Mouse (Mus musculus): ENCODE data around the gene Thap11. TPM values are rescaled to one million over a fixed set of nuclear protein-coding genes. Genes with fewer than 3 reads are reported as not detected.

Gene Thap11
- polyA plus RNA-seq, 1 experiment, result 47.1 TPM

DNA sequence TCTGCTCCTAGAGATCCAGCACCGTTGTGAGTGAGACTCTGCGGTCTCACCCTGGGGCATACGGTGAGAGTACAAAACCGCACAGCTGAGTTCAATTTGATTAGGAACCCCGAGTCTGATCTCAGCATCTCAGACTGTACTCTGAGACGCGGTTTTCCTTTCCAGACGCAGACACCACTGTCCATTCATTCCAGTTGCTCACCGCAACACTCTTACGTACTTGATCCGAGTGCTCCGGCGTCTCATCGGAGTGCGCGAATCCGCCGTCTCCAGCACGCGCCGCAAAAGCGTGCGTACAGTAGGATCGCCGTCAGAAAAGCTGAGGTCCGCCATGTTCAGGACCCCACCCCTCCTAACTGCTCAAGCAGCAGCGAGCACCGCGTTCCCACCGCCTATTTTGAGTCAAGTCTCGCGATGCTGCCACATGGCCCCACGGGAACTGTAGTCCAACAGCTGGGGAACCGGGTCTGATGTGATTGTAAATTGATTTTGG lies 3.2 kb upstream of the Thap11 start:
- peak; percentile 84 to 93 for DNase-seq (ENCODE audit: extremely low spot score in 1 of 2, low spot score in 1 of 2)

DNA sequence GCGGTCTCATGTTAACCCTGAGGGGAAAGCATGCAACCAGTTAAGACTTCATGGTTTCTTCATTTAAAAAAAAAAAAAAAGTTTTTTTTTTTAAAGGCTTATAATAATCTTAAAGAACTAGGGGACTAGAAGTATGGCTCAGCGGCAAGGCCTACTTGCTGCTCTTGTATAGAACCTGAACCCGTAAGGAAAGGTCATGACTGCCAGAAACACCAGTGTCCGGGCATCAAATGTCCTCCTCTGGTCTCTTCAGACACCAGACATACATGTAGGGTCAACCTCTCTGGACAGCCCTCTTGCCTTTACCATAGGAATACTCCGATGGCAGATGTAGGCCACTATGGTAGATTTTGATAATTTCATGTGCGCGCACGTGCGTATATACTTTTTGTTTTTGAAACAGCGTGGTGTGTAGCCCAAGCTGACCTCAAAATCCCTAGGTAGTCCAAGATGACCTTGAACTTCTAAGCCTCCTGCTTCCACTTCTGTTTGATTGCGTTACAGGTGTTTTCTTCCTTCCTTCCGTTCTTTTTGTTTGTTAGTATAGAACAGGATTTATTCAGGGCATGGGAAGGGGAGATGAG lies 2.7 kb upstream of the Thap11 start:
- no peak for DNase-seq (ENCODE audit: extremely low spot score in 1 of 2, low spot score in 1 of 2)

DNA sequence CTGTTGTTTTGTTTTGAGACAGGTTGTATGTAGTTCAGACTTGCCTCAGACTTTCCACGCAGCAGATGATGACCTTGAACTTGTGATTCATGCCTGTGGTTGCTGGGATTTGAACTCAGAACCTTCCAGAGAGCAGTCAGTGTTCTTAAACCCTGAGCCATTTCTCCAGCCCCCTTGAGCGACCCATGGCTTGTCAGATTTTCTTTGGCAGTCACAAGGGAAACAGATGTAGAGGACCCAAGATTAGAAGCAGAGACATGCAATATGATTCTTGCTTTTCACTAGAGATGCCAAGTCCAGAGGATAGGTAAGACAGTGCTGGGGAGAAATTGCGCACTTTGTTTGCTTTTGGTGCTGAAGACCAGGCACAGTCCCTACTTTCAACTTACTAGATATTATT lies 1.8 kb upstream of the Thap11 start, which contains the start of gene Cenpt:
TSS of gene Cenpt (minus strand) at position 101 of the 400 bp plus-strand sequence.
- DNase-seq (ENCODE audit: extremely low spot score in 1 of 2, low spot score in 1 of 2), result no peak

DNA sequence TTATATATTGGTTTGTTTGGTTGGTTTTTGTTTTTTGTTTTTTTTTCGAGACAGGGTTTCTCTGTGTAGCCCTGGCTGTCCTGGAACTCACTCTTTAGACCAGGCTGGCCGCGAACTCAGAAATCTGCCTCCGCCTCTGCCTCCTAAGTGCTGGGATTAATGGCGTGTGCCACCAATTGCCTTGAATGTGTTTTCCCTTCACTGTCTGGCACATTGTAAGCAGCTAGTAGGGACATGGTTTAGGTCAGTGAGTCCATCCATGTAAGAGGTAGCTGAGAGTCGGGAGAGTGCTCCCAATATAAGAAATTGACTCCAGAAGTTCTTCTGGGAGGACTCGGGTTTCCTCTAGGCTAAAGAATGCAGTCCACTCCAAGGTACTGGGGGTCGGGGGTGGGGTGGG lies 629 bp upstream of the Thap11 start:
- no peak for DNase-seq (ENCODE audit: extremely low spot score in 1 of 2, low spot score in 1 of 2)

DNA sequence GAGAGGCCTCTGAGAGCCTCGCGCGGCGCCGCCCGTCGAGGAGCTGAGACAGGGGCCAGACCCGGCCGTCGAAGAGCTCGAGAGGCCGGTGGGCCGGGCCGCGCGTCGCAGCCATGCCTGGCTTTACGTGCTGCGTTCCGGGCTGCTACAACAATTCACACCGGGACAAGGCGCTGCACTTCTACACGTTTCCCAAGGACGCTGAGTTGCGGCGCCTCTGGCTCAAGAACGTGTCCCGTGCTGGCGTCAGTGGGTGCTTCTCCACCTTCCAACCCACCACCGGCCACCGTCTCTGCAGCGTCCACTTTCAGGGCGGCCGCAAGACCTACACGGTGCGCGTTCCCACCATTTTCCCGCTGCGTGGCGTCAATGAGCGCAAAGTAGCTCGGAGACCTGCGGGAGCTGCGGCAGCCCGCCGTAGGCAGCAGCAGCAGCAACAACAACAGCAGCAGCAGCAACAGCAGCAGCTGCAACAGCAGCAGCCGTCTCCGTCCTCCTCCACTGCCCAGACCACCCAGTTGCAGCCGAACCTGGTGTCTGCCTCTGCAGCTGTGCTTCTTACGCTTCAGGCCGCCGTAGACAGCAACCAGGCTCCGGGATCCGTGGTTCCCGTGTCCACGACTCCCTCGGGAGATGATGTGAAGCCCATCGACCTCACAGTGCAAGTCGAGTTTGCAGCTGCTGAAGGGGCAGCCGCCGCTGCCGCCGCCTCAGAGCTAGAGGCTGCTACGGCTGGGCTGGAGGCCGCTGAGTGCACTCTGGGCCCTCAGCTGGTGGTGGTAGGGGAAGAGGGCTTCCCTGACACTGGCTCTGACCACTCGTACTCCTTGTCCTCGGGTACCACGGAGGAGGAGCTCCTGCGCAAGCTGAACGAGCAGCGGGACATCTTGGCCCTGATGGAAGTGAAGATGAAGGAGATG lies 576 bp downstream of the Thap11 start:
- peak in 1 of 2 experiments; percentile 54 for DNase-seq (ENCODE audit: extremely low spot score in 1 of 2, low spot score in 1 of 2)

DNA sequence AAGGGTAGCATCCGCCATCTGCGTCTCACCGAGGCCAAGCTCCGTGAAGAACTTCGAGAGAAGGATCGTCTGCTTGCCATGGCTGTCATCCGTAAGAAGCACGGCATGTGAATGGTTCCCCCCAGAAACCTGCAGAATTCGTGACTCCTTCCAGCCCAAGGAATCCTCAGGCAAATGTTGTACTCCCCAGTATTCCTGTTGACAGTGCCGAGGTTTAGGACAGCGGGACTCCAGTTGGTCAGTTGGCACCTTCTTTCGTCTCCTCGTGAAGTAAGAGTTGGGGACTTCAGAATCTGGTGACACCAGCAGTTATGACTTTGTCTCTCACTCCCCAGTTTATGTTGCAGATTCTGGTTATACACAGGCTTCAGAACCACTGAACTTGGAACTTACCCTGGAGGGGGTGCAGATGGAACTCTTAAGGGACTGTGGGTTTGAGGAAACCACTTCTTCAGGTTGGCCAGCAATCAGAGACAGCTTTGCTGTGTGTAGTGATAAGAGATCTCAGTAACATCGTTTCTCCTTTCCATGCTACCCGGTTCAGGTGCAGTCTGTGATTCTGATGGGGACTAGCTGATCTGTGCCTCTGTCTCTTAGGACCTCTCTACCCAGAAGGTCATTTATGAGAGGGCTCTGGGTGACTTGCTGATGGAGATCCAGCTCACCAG lies 1.4 kb downstream of the Thap11 start:
- DNase-seq (ENCODE audit: extremely low spot score in 1 of 2, low spot score in 1 of 2), result no peak

DNA sequence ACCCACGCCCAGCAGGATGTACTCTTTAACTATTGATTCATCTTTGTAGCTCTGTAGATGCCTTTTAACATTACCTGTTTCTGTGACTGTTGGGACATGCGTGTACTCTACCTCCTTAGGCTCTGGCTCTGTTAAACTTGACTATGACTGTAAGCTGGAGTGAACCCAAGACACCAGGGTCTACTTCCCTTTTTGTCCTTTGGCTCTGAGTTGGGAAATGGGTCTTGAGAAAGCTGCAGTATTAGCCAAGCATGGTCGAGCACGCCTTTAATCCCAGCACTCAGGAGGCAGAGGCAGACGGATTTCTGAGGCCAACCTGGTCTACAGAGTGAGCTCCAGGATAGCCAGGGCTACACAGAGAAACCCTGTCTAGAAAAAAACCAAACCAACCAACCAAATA lies 3.6 kb downstream of the Thap11 start:
- no peak for DNase-seq (ENCODE audit: extremely low spot score in 1 of 2, low spot score in 1 of 2)

DNA sequence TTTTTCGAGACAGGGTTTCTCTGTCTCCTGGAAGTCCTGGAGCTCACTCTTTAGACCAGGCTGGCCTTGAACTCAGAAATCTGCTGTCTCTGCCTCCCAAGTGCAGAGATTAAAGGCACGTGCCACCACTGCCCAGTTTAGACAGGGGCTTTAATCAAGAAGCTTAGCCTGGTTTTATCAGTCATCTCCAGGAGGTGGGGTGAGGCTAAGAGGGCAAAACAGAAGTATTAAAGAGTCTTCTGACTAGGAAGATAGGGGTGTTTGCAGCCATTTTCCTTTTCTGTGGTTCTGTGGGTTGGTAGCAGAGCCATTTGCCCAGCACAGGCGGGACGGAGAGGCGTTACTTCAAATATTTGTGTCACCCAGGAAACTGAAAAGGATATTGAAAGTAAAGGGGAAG lies 4.4 kb downstream of the Thap11 start:
- DNase-seq (ENCODE audit: extremely low spot score in 1 of 2, low spot score in 1 of 2), result no peak

DNA sequence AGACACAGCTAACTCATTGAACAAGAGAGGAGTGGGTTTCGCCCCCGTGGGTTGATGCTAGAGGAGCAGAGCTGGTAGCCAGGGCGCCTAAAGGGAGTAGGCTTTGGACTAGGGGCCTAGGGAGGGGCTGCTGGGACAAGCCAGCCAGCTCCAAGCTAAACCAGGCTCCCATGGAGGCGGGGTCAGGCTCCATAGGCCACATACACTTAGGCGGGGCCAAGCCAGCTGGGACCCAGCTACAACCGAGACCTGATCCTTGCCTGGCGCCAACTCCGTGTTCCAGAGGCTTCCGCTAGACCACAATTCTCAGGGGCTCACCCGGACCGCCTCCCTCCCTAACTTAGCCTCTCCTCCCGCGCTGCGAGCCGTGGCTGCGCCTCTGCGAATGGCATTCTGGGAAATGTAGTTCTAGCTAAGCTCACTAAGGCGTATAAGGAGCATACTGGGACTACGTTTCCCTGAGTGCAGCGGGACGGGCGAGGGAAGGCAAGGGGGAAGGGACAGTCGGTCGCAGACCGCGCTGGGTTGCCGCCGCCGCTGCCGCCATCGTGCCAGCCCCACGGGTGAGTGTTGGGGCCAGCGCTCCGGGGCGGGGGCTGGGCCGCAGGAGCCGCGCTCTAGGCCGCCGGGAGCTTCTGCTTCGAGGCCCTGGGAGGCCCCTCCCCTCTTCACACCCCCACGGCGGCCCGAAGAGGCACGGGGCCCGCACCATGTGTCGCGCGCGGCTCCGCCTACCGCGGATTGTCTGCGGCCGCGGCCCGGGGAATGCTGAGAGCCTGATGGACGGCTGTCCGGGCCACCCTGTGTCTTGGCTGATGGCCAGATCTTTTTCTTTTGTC lies 5.4 kb downstream of the Thap11 start, which contains the start of gene Nutf2:
TSS of gene Nutf2 (plus strand) at position 438 of the 839 bp plus-strand sequence.
- DNase-seq (ENCODE audit: extremely low spot score in 1 of 2, low spot score in 1 of 2), result peak; percentile 95 to 96

DNA sequence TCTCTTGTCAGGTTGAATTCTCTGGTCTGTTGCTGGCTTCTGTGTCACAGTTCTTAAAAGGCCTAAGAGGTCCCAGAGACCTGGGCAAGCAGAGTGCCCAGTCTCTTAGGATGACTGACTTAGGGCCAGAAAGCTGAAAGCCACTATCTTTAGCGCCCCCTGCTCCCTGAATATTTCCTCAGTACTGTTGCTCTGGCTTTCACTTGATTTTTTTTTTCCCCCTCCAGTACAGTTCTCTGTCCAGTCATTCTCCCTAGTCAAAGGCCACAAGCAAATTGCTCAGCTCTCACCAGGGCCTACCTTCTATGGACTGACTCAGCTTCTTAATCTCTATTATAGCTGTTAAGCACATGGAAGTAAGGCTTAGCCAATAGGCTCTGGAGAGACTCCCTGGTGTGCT lies 7.0 kb downstream of the Thap11 start:
- no peak for DNase-seq (ENCODE audit: extremely low spot score in 1 of 2, low spot score in 1 of 2)

DNA sequence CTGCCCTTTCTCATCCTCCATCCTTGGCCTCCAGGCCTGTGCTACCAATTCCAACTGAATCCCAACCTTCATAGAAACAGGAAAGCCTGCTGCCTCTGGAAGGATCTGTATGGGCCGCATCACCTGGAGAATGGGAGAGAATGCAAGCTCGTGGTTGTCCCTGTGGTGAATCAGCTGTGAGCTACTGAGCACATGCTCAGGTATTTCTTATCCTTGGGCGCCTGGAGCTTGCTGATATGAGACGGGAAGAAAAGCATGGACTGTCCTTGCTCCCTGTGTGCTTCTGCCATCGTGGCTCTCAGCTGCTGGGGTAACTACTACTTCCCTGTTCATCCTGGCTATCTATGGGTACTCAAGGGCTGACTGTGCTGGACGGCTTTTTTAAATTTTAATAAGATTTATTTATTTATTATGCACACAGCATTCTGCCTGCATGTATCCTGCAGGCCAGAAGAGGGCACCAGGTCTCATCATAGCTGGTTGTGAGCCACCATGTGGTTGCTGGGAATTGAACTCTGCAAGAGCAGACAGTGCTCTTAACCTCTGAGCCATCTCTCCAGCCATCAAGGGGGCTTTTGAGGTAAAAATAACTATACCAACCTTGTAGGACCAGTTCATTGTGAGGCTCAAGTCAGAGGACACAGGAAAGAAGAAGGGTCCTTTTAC lies 11.6 kb downstream of the Thap11 start:
- no peak for DNase-seq (ENCODE audit: extremely low spot score in 1 of 2, low spot score in 1 of 2)

DNA sequence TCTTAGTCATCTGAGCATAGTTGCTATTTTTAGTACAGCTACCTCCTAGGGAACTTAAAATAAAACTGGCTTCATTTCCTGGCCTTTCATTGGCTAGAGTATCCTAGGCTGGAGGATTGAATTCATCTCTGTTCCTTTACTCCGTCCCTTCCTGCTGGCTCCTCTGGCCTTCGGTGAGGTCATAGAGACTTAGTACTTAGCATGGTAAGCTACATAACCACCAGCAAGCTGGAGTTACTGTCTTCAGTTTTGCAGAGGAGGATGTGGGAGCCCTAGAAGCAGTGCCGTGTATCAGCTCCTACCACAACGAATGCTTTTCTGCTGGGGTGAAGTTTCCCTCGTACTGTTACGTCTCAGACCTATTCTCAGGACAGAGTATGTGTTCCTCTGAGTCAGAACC lies 19.4 kb downstream of the Thap11 start:
- no peak for DNase-seq (ENCODE audit: extremely low spot score in 1 of 2, low spot score in 1 of 2)

DNA sequence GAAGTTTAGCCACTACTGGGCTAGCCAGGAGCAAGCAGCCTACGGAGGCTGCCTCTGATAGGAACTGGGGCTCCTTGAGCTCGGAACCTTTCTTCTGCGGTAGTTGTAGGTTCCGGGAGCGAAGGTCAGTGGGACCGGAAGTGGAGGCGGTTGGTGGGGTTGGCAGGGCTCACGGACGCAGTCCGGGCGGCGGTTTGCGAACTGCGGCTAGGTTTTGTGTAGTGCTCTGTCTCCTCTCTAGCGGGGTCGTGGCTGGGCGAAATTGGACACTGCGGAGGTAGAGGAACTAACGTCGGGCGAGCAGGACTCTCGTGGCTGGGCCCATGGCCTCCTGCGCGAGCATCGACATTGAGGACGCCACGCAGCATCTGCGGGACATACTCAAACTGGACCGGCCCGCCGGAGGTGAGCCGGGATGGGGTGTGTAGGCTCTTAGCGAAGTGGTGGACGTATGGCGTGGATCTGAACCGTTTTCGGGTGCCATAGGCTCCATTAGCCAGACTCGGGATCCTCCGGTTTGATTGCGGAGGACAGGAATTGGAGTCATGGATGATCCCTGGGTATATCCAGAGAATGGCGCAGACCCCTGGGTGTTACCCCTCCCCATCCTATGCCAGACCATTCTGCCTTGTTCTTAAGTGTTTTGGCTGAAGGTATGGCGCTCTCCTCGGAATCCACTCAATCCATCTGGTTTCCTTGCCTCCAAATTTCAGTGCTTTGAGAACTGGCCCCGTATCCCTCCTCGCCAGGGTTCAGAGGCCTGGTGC lies 26.0 kb downstream of the Thap11 start, which contains the start of gene Edc4:
TSS of gene Edc4 (plus strand) at position 128 of the 767 bp plus-strand sequence.
- peak; percentile 67 to 92 for DNase-seq (ENCODE audit: extremely low spot score in 1 of 2, low spot score in 1 of 2)

DNA sequence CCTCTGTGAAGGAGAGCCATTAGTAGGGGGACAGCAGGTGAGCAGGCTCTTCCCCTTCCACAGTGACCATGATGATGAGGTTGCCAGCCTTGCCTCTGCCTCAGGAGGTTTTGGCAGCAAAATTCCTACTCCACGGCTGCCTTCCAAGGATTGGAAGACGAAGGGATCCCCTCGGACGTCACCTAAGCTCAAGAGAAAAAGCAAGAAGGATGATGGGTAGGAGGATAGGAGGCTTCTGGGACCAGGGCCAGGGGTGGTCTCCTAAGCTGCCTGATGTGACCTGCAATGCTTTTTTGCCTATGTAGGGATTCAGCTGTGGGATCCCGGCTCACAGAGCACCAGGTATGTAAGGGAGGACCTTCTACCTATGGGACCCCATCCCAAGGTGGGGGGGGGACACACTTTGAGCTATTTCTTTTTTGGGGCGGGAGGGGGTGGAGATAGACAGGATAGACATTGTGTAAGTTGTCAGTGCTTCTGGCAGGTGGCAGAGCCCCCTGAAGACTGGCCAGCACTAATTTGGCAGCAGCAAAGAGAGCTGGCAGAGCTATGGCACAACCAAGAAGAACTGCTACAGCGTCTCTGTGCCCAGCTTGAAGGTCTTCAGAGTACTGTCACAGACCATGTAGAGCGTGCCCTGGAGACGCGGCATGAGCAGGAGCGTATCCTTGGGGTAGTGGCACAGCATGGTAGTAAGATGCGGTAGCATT lies 35.0 kb downstream of the Thap11 start:
- DNase-seq (ENCODE audit: extremely low spot score in 1 of 2, low spot score in 1 of 2), result no peak

DNA sequence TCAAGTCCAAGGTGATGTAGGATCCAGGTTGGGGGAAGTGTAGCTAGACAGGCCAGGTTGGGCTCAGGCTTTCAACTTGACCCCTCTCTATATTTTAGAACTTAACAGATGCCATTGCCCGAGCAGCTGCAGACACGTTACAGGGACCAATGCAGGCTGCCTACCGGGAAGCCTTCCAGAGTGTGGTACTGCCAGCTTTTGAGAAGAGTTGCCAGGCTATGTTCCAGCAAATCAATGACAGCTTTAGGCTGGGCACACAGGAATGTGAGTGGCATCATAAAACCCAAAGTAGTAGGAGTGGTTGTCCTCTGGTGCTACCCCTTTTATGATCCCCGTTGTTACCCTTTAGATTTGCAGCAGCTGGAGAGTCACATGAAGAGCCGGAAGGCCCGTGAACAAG lies 35.9 kb downstream of the Thap11 start:
- peak in 1 of 2 experiments; percentile 63 for DNase-seq (ENCODE audit: extremely low spot score in 1 of 2, low spot score in 1 of 2)

DNA sequence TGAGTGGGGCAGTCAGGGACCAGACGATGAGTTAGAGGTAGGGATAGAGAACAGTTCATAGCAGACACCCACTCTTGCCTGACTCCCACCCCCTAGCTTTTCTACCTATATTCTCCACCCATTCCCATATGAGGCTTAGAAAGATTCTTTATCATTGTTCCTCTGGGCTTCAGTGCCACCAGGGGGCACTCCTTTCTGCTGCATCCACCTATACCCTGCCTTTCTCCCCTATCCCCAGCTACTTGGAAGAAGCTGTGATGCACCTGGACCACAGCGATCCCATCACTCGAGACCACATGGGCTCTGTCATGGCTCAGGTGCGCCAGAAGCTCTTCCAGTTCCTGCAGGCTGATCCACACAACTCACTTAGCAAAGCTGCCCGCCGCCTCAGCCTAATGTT lies 37.5 kb downstream of the Thap11 start:
- DNase-seq (ENCODE audit: extremely low spot score in 1 of 2, low spot score in 1 of 2), result peak in 1 of 2 experiments; percentile 65

DNA sequence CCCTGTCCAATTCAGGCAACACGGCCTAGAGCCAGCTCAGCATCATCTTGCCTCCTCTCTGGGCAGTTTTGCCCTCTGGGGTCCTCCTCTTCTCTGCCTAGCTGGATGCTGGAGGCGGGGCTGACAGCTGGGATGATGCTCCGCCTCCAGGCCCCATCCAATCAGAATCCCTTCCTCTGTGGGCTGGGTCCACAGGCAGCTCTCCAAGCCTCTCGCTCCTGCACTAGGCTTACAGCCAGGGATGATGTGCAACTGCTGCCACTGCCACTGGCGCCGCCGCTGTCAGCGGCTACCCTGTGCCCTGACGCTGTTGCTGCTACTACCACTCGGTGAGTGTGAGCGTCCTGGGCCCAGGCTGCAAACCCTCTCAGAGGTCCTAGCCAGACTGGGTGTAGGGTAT lies 38.4 kb downstream of the Thap11 start, which contains the start of gene Nrn1l:
TSS of gene Nrn1l (plus strand) at position 229 of the 400 bp plus-strand sequence.
- peak; percentile 73 to 90 for DNase-seq (ENCODE audit: extremely low spot score in 1 of 2, low spot score in 1 of 2)

DNA sequence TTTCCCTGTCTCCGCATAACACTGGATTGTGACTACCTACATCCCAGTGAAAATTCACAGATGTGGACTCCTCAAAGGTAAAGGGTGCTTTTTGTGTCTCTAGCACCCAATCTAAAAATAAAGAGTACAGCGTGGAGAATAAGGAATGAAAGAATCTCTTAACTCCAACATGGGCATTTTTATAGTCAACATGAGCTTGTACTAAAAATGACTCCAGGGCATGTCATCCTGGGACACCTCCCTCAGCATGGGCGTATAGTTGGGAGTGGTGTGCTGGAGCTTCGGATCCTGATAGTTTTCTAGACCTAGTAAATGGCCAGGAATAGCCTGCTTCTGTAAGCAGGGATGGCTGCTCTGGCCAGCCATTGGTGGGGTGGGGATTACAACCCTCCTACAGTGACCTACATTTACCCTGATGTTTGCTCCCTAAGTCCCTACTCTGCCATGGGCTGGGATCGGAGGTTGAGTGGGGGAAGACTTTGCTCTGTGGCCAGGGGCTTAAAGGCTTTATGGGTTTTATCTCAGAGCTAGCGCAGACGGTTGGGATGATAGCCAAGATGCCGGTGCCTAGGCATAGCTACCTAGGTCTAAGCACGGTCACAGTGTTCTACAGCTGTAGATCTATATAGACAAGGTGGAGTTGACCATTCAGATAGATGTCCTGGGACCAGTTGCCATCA lies 43.0 kb downstream of the Thap11 start:
- no peak for DNase-seq (ENCODE audit: extremely low spot score in 1 of 2, low spot score in 1 of 2)

Measured in frontal cortex, adult 2 months (tissue).